Mouse (Mus musculus) c-Kit-negative CD71-positive TER-119-positive erythroid progenitor cells, embryonic 14.5 days (primary cell): ENCODE data around the gene Acot12.

Experiments
- DNase-seq: peaks from one replicate; pipeline ENCODE4 v3.0.0-alpha.2; 2013; ENCODE audit warnings: low read depth, low spot score

Gene Acot12

GRCm38 (mm10) chr13:91826066-91826465 is 84.8 kb downstream of the Acot12 start:
- DNase-seq = no peak

GRCm38 (mm10) chr13:91827876-91828275 is 86.6 kb downstream of the Acot12 start:
- DNase-seq = no peak
